Mouse (Mus musculus) liver, embryonic 14.5 days (tissue): ENCODE data around the gene H2al1i. TPM values are rescaled to one million over a fixed set of nuclear protein-coding genes. Genes with fewer than 3 reads are reported as not detected.

Experiments used
- ATAC-seq: fragments of 200-750 bp; cut with Nextera tagmentation; 2 replicates; pipeline ENCODE4 v1.8.0; 2017; ENCODE audit warnings: moderate number of reproducible peaks, mild to moderate bottlenecking, moderate library complexity; ENCODE audit not compliant: insufficient read depth
- DNase-seq, 3 experiments: peaks; one replicate each; pipeline ENCODE4 v3.0.0-alpha.2; 2012 to 2013; ENCODE audit warnings: low read depth in 3 of 3, low spot score in 3 of 3
- H3K27ac ChIP-seq: fragments of 300-500 bp; sonication (generic); 2 replicates; pipeline ENCODE4 v1.5.1; 2014; ENCODE audit warnings: moderate library complexity, mild to moderate bottlenecking, control low read depth, inconsistent platforms
- H3K27me3 ChIP-seq: fragments of 300-500 bp; sonication (generic); 2 replicates; pipeline ENCODE4 v1.6.1; 2014; ENCODE audit warnings: mild to moderate bottlenecking, low read length, moderate library complexity; ENCODE audit not compliant: control insufficient read depth, insufficient read depth
- H3K36me3 ChIP-seq: fragments of 300-500 bp; sonication (generic); replicated peaks from 2 replicates; pipeline ENCODE4 v1.6.1; 2014; ENCODE audit warnings: low read depth; ENCODE audit not compliant: control insufficient read depth, insufficient read depth
- H3K4me1 ChIP-seq, 2 experiments: fragments of 200-500 bp in 1 of 2; fragments of 300-500 bp in 1 of 2; sonication (generic) in 1 of 2; replicated peaks; 2 replicates each; pipeline ENCODE4 v1.6.1; 2012 to 2014; ENCODE audit warnings: antibody characterized with exemption in 1 of 2, inconsistent platforms in 1 of 2, low read length in 1 of 2; ENCODE audit not compliant: control insufficient read depth in 2 of 2, insufficient read depth in 2 of 2
- H3K4me2 ChIP-seq: fragments of 300-500 bp; sonication (generic); 2 replicates; pipeline ENCODE4 v1.6.1; 2014; ENCODE audit warnings: low read depth, mild to moderate bottlenecking, control low read depth, moderate library complexity
- H3K4me3 ChIP-seq, 2 experiments: fragments of 200-500 bp in 1 of 2; fragments of 300-500 bp in 1 of 2; sonication (generic) in 1 of 2; 2 replicates each; pipeline ENCODE4 v1.5.1; 2012 to 2014; ENCODE audit warnings: low read depth in 2 of 2, low read length in 2 of 2, mild to moderate bottlenecking in 2 of 2, control low read depth in 1 of 2, inconsistent platforms in 1 of 2, moderate library complexity in 1 of 2; ENCODE audit not compliant: insufficient read depth in 1 of 2
- H3K9ac ChIP-seq: fragments of 300-500 bp; sonication (generic); replicated peaks from 2 replicates; pipeline ENCODE4 v1.6.1; 2014; ENCODE audit warnings: mild to moderate bottlenecking, control low read depth, moderate library complexity
- H3K9me3 ChIP-seq: fragments of 300-500 bp; sonication (generic); 2 replicates; pipeline ENCODE4 v1.6.1; 2016; ENCODE audit warnings: low read length, mixed read lengths; ENCODE audit not compliant: control insufficient read depth
- CTCF ChIP-seq: IDR thresholded peaks from 2 replicates; pipeline ENCODE4 v1.5.1; 2016; ENCODE audit warnings: antibody characterized with exemption, low read depth, control low read depth
- EP300 ChIP-seq: IDR thresholded peaks from 2 replicates; pipeline ENCODE4 v1.6.1; 2016; ENCODE audit warnings: antibody characterized with exemption, low read depth
- WGBS: fragments of 180-500 bp; shearing (Covaris S2); extraction: QIAGEN DNeasy Blood & Tissue Kit; methylation state at CpG from one replicate; pipeline ENCODE4 v1.1.7; 2014; ENCODE audit not compliant: insufficient replicate concordance; 5-methylcytosine and 5-hydroxymethylcytosine counted together
- polyA plus RNA-seq, 2 experiments: library from polyadenylated mRNA; depleted of rRNA in 1 of 2; stranded (reverse) in 1 of 2; unstranded in 1 of 2; fragments of >200 nt; fragmentation: Nextera tagmentation in 1 of 2; extraction: Ambion mirVana in 1 of 2; gene quantifications; 2 replicates each; pipeline versions ENCODE4 v1.2.1 to v1.2.3; 2012 to 2014

The H2al1i gene
- polyA plus RNA-seq, 2 experiments = not detected

DNA sequence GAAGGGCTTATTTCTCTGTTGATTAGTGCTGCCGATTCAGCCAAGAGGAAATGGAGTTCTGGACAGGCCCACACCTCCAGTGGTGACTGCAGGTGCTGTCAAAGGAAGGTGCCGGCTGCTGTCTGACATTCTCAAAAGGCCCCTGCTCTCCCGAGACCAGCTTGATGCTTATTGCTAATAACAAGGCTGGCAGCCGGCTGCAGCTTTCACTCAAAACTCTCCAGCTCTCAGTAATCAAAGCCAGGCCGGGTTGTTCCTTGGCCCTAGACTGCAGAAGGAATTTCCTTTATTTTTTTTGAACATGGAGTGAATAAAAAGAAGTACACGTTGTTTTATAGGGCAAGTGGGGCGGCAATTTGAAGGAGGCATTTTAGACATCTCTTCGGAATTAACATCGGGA lies 21.3 kb downstream of the H2al1i start:
- WGBS = 66% methylated on average over 9 of the region's 9 CpGs
- Histone ChIP-seq H3K27ac (no peak overlapping the region), H3K4me1 (no peaks in the 10 kb centered on the region), H3K36me3 (no peaks in the 10 kb centered on the region), H3K9me3 (no peaks in the 10 kb centered on the region), H3K27me3 (no peaks in the 10 kb centered on the region), H3K4me3 (no peak overlapping the region), H3K4me2 (no peak overlapping the region), H3K9ac (no peak overlapping the region)
- DNase-seq (no peak), ATAC-seq (no peak)
- TF ChIP-seq EP300 (no peak), CTCF (no peak)

GRCm38 (mm10) chrX:11346756-11347155 lies 22.3 kb downstream of the H2al1i start:
- H3K27me3 ChIP-seq = no peaks in the 10 kb centered on the region
- WGBS = 68% methylated on average over 3 of the region's 3 CpGs

DNA sequence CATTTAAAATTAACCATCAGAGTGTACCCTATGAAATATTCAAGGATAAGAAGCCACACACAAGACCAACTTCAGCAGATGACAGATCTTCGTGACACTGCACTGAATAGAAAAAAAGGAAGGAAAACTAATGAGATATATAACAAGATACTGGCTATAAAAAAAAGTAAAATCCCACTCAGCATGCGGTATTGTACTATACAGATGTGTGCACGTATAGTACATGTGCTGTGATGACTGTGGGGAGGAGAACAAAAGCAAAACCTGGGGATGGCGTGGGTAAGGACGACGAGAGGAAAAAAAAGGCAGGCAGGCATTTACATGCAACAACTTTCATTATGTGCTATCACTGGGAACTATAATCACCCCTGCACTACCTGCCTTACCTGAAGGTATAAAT lies 36.4 kb downstream of the H2al1i start:
- no peak for ATAC-seq
- no peaks in the 10 kb centered on the region for H3K36me3 ChIP-seq
- no peak for TF ChIP-seq EP300
- TF ChIP-seq CTCF = no peak
- H3K27me3 ChIP-seq = no peaks in the 10 kb centered on the region
- no peak for DNase-seq
- H3K9ac ChIP-seq = no peak overlapping the region
- no peak overlapping the region for H3K4me2 ChIP-seq
- no peaks in the 10 kb centered on the region for H3K9me3 ChIP-seq
- no peak overlapping the region for H3K4me3 ChIP-seq
- 31% methylated on average over 6 of the region's 6 CpGs for WGBS
- H3K4me1 ChIP-seq = no peaks in the 10 kb centered on the region
- H3K27ac ChIP-seq = no peak overlapping the region

More at GRCm38 (mm10) chrX:11346756-11347155, 22.3 kb downstream of the H2al1i start:
- Histone ChIP-seq H3K9ac (no peak overlapping the region), H3K4me2 (no peak overlapping the region), H3K27ac (no peak overlapping the region), H3K9me3 (no peaks in the 10 kb centered on the region), H3K36me3 (no peaks in the 10 kb centered on the region), H3K4me3 (no peak overlapping the region), H3K4me1 (no peaks in the 10 kb centered on the region)
- DNase-seq (no peak), ATAC-seq (no peak)
- TF ChIP-seq EP300 (no peak), CTCF (no peak)

GRCm38 (mm10) chrX:11361261-11361660 lies 36.8 kb downstream of the H2al1i start:
- no peaks in the 10 kb centered on the region for H3K27me3 ChIP-seq
- ATAC-seq = no peak

DNA sequence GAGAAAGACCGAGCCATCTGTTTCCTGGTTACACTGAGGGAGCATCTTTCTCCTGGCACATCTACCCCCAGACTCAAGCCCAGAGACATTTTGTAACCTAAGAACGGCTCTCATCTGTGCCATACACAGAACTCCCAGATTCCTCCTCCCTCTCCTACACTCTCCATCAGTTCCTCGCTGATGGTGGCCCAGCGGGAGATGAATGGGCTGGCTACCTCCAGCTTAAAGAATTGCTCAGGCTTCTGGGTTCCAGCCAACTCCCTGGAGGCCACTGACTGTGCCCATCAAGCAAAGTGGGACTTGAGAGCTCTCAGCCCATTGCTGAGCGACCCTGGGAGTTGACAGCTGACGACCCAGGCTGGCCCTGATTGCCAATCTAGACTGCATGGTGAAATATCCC lies 39.4 kb downstream of the H2al1i start:
- H3K4me2 ChIP-seq = no peak overlapping the region
- H3K9me3 ChIP-seq = no peaks in the 10 kb centered on the region
- DNase-seq = no peak
- no peak for ATAC-seq
- H3K4me3 ChIP-seq = no peak overlapping the region
- no peak for TF ChIP-seq EP300
- TF ChIP-seq CTCF = no peak
- no peaks in the 10 kb centered on the region for H3K36me3 ChIP-seq
- no peak overlapping the region for H3K9ac ChIP-seq
- H3K27me3 ChIP-seq = no peaks in the 10 kb centered on the region
- no peak overlapping the region for H3K27ac ChIP-seq
- 54% methylated on average over 6 of the region's 6 CpGs for WGBS
- no peaks in the 10 kb centered on the region for H3K4me1 ChIP-seq

More at GRCm38 (mm10) chrX:11361261-11361660, 36.8 kb downstream of the H2al1i start:
- no peak overlapping the region for H3K9ac ChIP-seq
- 30% methylated on average over 2 of the region's 2 CpGs for WGBS
- H3K4me1 ChIP-seq = no peaks in the 10 kb centered on the region
- no peak overlapping the region for H3K4me3 ChIP-seq
- H3K36me3 ChIP-seq = no peaks in the 10 kb centered on the region
- H3K4me2 ChIP-seq = no peak overlapping the region
- peak in 1 of 3 experiments; percentile 1 for DNase-seq
- no peaks in the 10 kb centered on the region for H3K9me3 ChIP-seq
- H3K27ac ChIP-seq = no peak overlapping the region
- no peak for TF ChIP-seq EP300
- no peak for TF ChIP-seq CTCF
